Mouse (Mus musculus): Measurements from ENCODE around the gene Dcakd. TPM values are rescaled to one million over a fixed set of nuclear protein-coding genes. Genes with fewer than 3 reads are reported as not detected.

The Dcakd gene
- polyA plus RNA-seq, 1 experiment from 2014 or later, result 276 TPM

- ATAC-seq (replicated peaks; ENCODE audit: low FRiP score) (no peak), DNase-seq (ENCODE audit: low spot score) (no peak)
- Histone ChIP-seq H3K36me3 (ENCODE audit: control insufficient read depth, insufficient read depth, low read length) (peaks cover 8% of the 10 kb centered on the region), H3K4me2 (ENCODE audit: low read depth, low read length, severe bottlenecking) (no peak overlapping the region), H3K4me3 (ENCODE audit: low read depth, low read length) (no peak overlapping the region), H3K9me3 (ENCODE audit: control insufficient read depth, low read length) (no peaks in the 10 kb centered on the region), H3K27me3 (ENCODE audit: control insufficient read depth, insufficient read depth, low read length) (no peaks in the 10 kb centered on the region), H3K4me1 (replicated peaks; ENCODE audit: control insufficient read depth, insufficient read depth, low read length) (peaks cover under 1% of the 10 kb centered on the region; the same call in 1 of the 2 replicates), H3K27ac (ENCODE audit: low read depth, low read length) (no peak overlapping the region), H3K9ac (ENCODE audit: low read length) (no peak overlapping the region)
- 90% methylated on average over 14 of the region's 14 CpGs for WGBS
These were observed 28.7 kb downstream of the Dcakd start for GRCm38 (mm10) chr11:102999317-102999970.

GRCm38 (mm10) chr11:102998577-102999316, 29.4 kb downstream of the Dcakd start:
- DNase-seq (ENCODE audit: low spot score) (no peak), ATAC-seq (replicated peaks; ENCODE audit: low FRiP score) (no peak)
- H3K27me3 ChIP-seq (ENCODE audit: control insufficient read depth, insufficient read depth, low read length), result no peaks in the 10 kb centered on the region
- no peak overlapping the region for H3K27ac ChIP-seq (ENCODE audit: low read depth, low read length)
- H3K4me1 ChIP-seq (replicated peaks; ENCODE audit: control insufficient read depth, insufficient read depth, low read length), result peaks cover 6% of the 10 kb centered on the region
- no peaks in the 10 kb centered on the region for H3K9me3 ChIP-seq (ENCODE audit: control insufficient read depth, low read length)
- H3K36me3 ChIP-seq (ENCODE audit: control insufficient read depth, insufficient read depth, low read length), result peaks cover 8% of the 10 kb centered on the region
- 84% methylated on average over 14 of the region's 14 CpGs for WGBS
- H3K4me2 ChIP-seq (ENCODE audit: low read depth, low read length, severe bottlenecking), result no peak overlapping the region
- H3K9ac ChIP-seq (ENCODE audit: low read length), result no peak overlapping the region
- H3K4me3 ChIP-seq (ENCODE audit: low read depth, low read length), result no peak overlapping the region

- no peak overlapping the region for H3K27ac ChIP-seq (ENCODE audit: low read depth, low read length)
- H3K9ac ChIP-seq (ENCODE audit: low read length), result no peak overlapping the region
- peaks cover 8% of the 10 kb centered on the region for H3K36me3 ChIP-seq (ENCODE audit: control insufficient read depth, insufficient read depth, low read length)
- DNase-seq (ENCODE audit: low spot score), result no peak
- H3K27me3 ChIP-seq (ENCODE audit: control insufficient read depth, insufficient read depth, low read length), result no peaks in the 10 kb centered on the region
- peaks cover 7% of the 10 kb centered on the region for H3K4me1 ChIP-seq (replicated peaks; ENCODE audit: control insufficient read depth, insufficient read depth, low read length)
- 90% methylated on average over 7 of the region's 7 CpGs for WGBS
- ATAC-seq (replicated peaks; ENCODE audit: low FRiP score), result no peak
- H3K4me3 ChIP-seq (ENCODE audit: low read depth, low read length), result no peak overlapping the region
- no peak overlapping the region for H3K4me2 ChIP-seq (ENCODE audit: low read depth, low read length, severe bottlenecking)
- H3K9me3 ChIP-seq (ENCODE audit: control insufficient read depth, low read length), result no peaks in the 10 kb centered on the region
These were observed 29.9 kb downstream of the Dcakd start for GRCm38 (mm10) chr11:102998254-102998576.

GRCm38 (mm10) chr11:102996991-102997770, 31.0 kb downstream of the Dcakd start:
- no peak overlapping the region for H3K4me2 ChIP-seq (ENCODE audit: low read depth, low read length, severe bottlenecking)
- WGBS, result 96% methylated on average over 12 of the region's 12 CpGs
- H3K9me3 ChIP-seq (ENCODE audit: control insufficient read depth, low read length), result no peaks in the 10 kb centered on the region
- no peak overlapping the region for H3K9ac ChIP-seq (ENCODE audit: low read length)
- no peaks in the 10 kb centered on the region for H3K27me3 ChIP-seq (ENCODE audit: control insufficient read depth, insufficient read depth, low read length)
- ATAC-seq (replicated peaks; ENCODE audit: low FRiP score) (no peak), DNase-seq (ENCODE audit: low spot score) (no peak)
- H3K4me1 ChIP-seq (replicated peaks; ENCODE audit: control insufficient read depth, insufficient read depth, low read length), result peaks cover 11% of the 10 kb centered on the region
- H3K27ac ChIP-seq (ENCODE audit: low read depth, low read length), result no peak overlapping the region
- no peak overlapping the region for H3K4me3 ChIP-seq (ENCODE audit: low read depth, low read length)
- H3K36me3 ChIP-seq (ENCODE audit: control insufficient read depth, insufficient read depth, low read length), result peaks cover 8% of the 10 kb centered on the region

DNA sequence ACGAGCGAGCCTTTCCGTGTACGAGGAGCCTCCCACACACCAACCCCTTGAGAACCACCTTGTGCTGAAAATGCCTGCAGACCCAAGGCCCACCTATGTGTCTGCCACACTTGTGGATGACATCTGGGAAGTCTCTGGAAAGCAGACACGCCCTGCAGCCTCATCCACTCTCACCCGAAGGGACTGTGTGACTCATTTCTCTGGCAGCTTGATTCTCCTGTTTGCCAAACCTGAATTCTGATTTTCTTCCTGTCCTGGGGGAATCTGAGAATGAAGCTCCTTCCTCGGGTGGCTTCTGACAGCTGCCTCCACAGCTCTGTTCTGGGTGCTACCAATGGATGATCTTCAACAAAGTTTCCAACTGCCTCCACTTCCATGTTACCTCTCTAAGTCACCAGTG, 31.7 kb downstream of the Dcakd start:
- no peak for DNase-seq (ENCODE audit: low spot score)
- no peak overlapping the region for H3K27ac ChIP-seq (ENCODE audit: low read depth, low read length)
- no peak overlapping the region for H3K4me3 ChIP-seq (ENCODE audit: low read depth, low read length)
- H3K36me3 ChIP-seq (ENCODE audit: control insufficient read depth, insufficient read depth, low read length), result peaks cover 8% of the 10 kb centered on the region
- no peak overlapping the region for H3K9ac ChIP-seq (ENCODE audit: low read length)
- no peaks in the 10 kb centered on the region for H3K9me3 ChIP-seq (ENCODE audit: control insufficient read depth, low read length)
- no peaks in the 10 kb centered on the region; the same call in 1 of the 2 replicates for H3K27me3 ChIP-seq (ENCODE audit: control insufficient read depth, insufficient read depth, low read length)
- no peak overlapping the region for H3K4me2 ChIP-seq (ENCODE audit: low read depth, low read length, severe bottlenecking)
- peaks cover 18% of the 10 kb centered on the region for H3K4me1 ChIP-seq (replicated peaks; ENCODE audit: control insufficient read depth, insufficient read depth, low read length)
- 92% methylated on average over 7 of the region's 7 CpGs for WGBS
- ATAC-seq (replicated peaks; ENCODE audit: low FRiP score), result no peak

- Histone ChIP-seq H3K27ac (ENCODE audit: low read depth, low read length) (no peak overlapping the region), H3K9me3 (ENCODE audit: control insufficient read depth, low read length) (no peaks in the 10 kb centered on the region), H3K4me1 (replicated peaks; ENCODE audit: control insufficient read depth, insufficient read depth, low read length) (peaks cover 21% of the 10 kb centered on the region), H3K4me2 (ENCODE audit: low read depth, low read length, severe bottlenecking) (no peak overlapping the region), H3K36me3 (ENCODE audit: control insufficient read depth, insufficient read depth, low read length) (peaks cover 8% of the 10 kb centered on the region), H3K9ac (ENCODE audit: low read length) (no peak overlapping the region), H3K27me3 (ENCODE audit: control insufficient read depth, insufficient read depth, low read length) (peaks cover 8% of the 10 kb centered on the region), H3K4me3 (ENCODE audit: low read depth, low read length) (no peak overlapping the region)
- ATAC-seq (replicated peaks; ENCODE audit: low FRiP score), result no peak
- no peak for DNase-seq (ENCODE audit: low spot score)
- WGBS, result 88% methylated on average over 18 of the region's 18 CpGs
These were observed 33.2 kb downstream of the Dcakd start for GRCm38 (mm10) chr11:102994952-102995351.

DNA sequence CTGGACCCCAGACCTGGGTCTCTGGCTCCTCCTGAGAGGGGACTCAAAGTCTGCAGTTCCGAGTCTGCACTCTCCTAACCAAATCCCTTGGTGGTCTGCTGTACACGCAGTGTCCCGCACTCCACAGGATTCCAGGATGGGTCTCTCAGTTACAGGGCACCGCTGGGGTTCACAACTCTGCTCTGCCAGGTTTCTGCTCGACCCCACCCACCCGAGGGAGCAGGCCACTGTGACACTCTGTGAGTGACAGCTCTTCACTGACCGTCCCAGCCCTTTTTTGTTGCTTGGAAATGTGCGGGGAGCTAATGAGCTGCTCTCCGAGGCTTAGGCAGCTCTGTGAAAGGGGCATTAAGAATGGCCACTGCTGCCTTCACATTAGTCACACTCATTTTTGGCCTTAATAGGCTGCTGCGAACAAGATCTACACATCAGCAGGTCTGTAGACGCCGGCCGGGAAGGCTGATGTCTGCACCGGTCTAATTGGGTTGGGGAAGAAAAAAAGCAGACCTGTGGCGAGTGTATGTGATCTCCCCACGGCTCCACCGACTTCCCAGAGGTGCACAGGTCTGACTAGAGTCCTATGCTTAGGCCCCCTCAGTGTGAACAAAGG, 34.6 kb downstream of the Dcakd start:
- H3K27ac ChIP-seq (ENCODE audit: low read depth, low read length), result peak overlapping the region; percentile 66
- H3K9ac ChIP-seq (ENCODE audit: low read length), result no peak overlapping the region; the same call in 1 of the 2 replicates

GRCm38 (mm10) chr11:102992940-102993339, 35.2 kb downstream of the Dcakd start:
- ATAC-seq (replicated peaks; ENCODE audit: low FRiP score), result peak; percentile 53
- Histone ChIP-seq H3K9ac (ENCODE audit: low read length) (no peak overlapping the region), H3K27ac (ENCODE audit: low read depth, low read length) (peak overlapping the region; percentile 66; the same call in 1 of the 2 replicates), H3K4me3 (ENCODE audit: low read depth, low read length) (no peak overlapping the region), H3K4me1 (replicated peaks; ENCODE audit: control insufficient read depth, insufficient read depth, low read length) (peaks cover 21% of the 10 kb centered on the region), H3K36me3 (ENCODE audit: control insufficient read depth, insufficient read depth, low read length) (peaks cover 3% of the 10 kb centered on the region; the same call in 1 of the 2 replicates), H3K9me3 (ENCODE audit: control insufficient read depth, low read length) (no peaks in the 10 kb centered on the region), H3K27me3 (ENCODE audit: control insufficient read depth, insufficient read depth, low read length) (peaks cover 17% of the 10 kb centered on the region), H3K4me2 (ENCODE audit: low read depth, low read length, severe bottlenecking) (no peak overlapping the region)
- DNase-seq (ENCODE audit: low spot score), result peak; percentile 88
- 7% methylated on average over 5 of the region's 5 CpGs for WGBS

More for the DNA sequence above, 34.6 kb downstream of the Dcakd start:
- no peak overlapping the region for H3K4me2 ChIP-seq (ENCODE audit: low read depth, low read length, severe bottlenecking)
- DNase-seq (ENCODE audit: low spot score), result peak; percentile 71
- ATAC-seq (replicated peaks; ENCODE audit: low FRiP score), result peak; percentile 57
- H3K27me3 ChIP-seq (ENCODE audit: control insufficient read depth, insufficient read depth, low read length), result peaks cover 17% of the 10 kb centered on the region
- H3K36me3 ChIP-seq (ENCODE audit: control insufficient read depth, insufficient read depth, low read length), result peaks cover 3% of the 10 kb centered on the region; the same call in 1 of the 2 replicates
- 19% methylated on average over 17 of the region's 17 CpGs for WGBS
- H3K4me3 ChIP-seq (ENCODE audit: low read depth, low read length), result no peak overlapping the region
- no peaks in the 10 kb centered on the region for H3K9me3 ChIP-seq (ENCODE audit: control insufficient read depth, low read length)
- H3K4me1 ChIP-seq (replicated peaks; ENCODE audit: control insufficient read depth, insufficient read depth, low read length), result peaks cover 21% of the 10 kb centered on the region

All from forebrain, embryonic 11.5 days (tissue).